22 mouse cellular contexts compared by ENCODE assay signal in genomic region chr4:65687006-65687723, GRCm38 (mm10).
A peak's percentile ranks its signal among the peaks of the same experiment; 100 is the strongest.
DNase-seq lines count a peak whose midpoint lies in the region; ATAC-seq lines count a peak whose summit lies in the region.
"Had no signal": no experiment of that assay in that cellular context is flagged by ENCODE, and none has a peak within 500 bp of the region (broad histone marks: within the 10 kb centered on the region; RNA-seq: fewer than 3 reads in every experiment).

No protein-coding gene starts in this region.

- no peak overlapping the region for H3K4me3 ChIP-seq in hindbrain, embryonic 10.5 days
- H3K4me3 ChIP-seq in hindbrain, embryonic 16.5 days (ENCODE audit: low read length), result no peak overlapping the region
- H3K4me3 ChIP-seq in hindbrain, embryonic 12.5 days, result no peak overlapping the region
- no peak overlapping the region for H3K4me3 ChIP-seq in midbrain, embryonic 12.5 days
- H3K4me3 ChIP-seq in neural tube, embryonic 14.5 days (ENCODE audit: low read depth, low read length), result no peak overlapping the region
- H3K4me3 ChIP-seq: embryonic facial prominence, embryonic 12.5 days; erythroblast, embryonic 14.5 days; heart, embryonic 13.5 days; limb, embryonic 13.5 days; liver, embryonic 13.5 days had no signal

- no peak for ATAC-seq in hindbrain, embryonic 16.5 days
- peak; percentile 66 for ATAC-seq in hindbrain, embryonic 12.5 days (ENCODE audit: low FRiP score)
- ATAC-seq in midbrain, embryonic 12.5 days (ENCODE audit: low FRiP score, low read depth), result peak; percentile 87
- ATAC-seq in neural tube, embryonic 14.5 days (ENCODE audit: low read depth), result peak; percentile 87

- H3K27ac ChIP-seq in hindbrain, embryonic 10.5 days, result peak overlapping the region; percentile 72
- H3K27ac ChIP-seq in hindbrain, embryonic 16.5 days (ENCODE audit: low read depth, low read length), result no peak overlapping the region
- H3K27ac ChIP-seq in hindbrain, embryonic 12.5 days, result peak overlapping the region; percentile 40; the same call in 1 of the 2 replicates
- peak overlapping the region; percentile 52; the same call in 1 of the 2 replicates for H3K27ac ChIP-seq in midbrain, embryonic 12.5 days (replicated peaks)
- no peak overlapping the region for H3K27ac ChIP-seq in neural tube, embryonic 14.5 days (ENCODE audit: low read depth, low read length)
- H3K27ac ChIP-seq: embryonic facial prominence, embryonic 12.5 days; heart, embryonic 13.5 days; limb, embryonic 13.5 days; liver, embryonic 13.5 days; stomach, postnatal 0 days had no signal

- no peak overlapping the region for H3K9ac ChIP-seq in hindbrain, embryonic 16.5 days (ENCODE audit: low read depth, low read length)
- no peak overlapping the region for H3K9ac ChIP-seq in hindbrain, embryonic 12.5 days
- H3K9ac ChIP-seq in midbrain, embryonic 12.5 days (replicated peaks), result no peak overlapping the region
- no peak overlapping the region for H3K9ac ChIP-seq in neural tube, embryonic 14.5 days (replicated peaks; ENCODE audit: low read depth, low read length)
- H3K9ac ChIP-seq: embryonic facial prominence, embryonic 12.5 days; heart, embryonic 13.5 days; limb, embryonic 13.5 days; liver, embryonic 13.5 days; lung, embryonic 14.5 days had no signal

- no peaks in the 10 kb centered on the region for H3K9me3 ChIP-seq in hindbrain, embryonic 10.5 days
- no peaks in the 10 kb centered on the region for H3K9me3 ChIP-seq in hindbrain, embryonic 16.5 days (ENCODE audit: control insufficient read depth, low read length)
- H3K9me3 ChIP-seq in hindbrain, embryonic 12.5 days (replicated peaks), result no peaks in the 10 kb centered on the region
- H3K9me3 ChIP-seq in midbrain, embryonic 12.5 days, result no peaks in the 10 kb centered on the region
- no peaks in the 10 kb centered on the region for H3K9me3 ChIP-seq in neural tube, embryonic 14.5 days (ENCODE audit: control insufficient read depth, low read length)
- H3K9me3 ChIP-seq: embryonic facial prominence, embryonic 12.5 days; heart, embryonic 13.5 days; limb, embryonic 13.5 days; liver, embryonic 13.5 days had no signal

- no peak overlapping the region for H3K4me2 ChIP-seq in hindbrain, embryonic 16.5 days (ENCODE audit: low read length)
- no peak overlapping the region for H3K4me2 ChIP-seq in hindbrain, embryonic 12.5 days (replicated peaks)
- H3K4me2 ChIP-seq in midbrain, embryonic 12.5 days (replicated peaks), result no peak overlapping the region
- H3K4me2 ChIP-seq in neural tube, embryonic 14.5 days (ENCODE audit: low read depth, low read length), result no peak overlapping the region
- H3K4me2 ChIP-seq: embryonic facial prominence, embryonic 12.5 days; heart, embryonic 13.5 days; limb, embryonic 13.5 days; liver, embryonic 13.5 days; lung, embryonic 14.5 days had no signal

- no peaks in the 10 kb centered on the region for H3K36me3 ChIP-seq in hindbrain, embryonic 10.5 days
- H3K36me3 ChIP-seq in hindbrain, embryonic 16.5 days (ENCODE audit: control insufficient read depth, insufficient read depth, low read length), result no peaks in the 10 kb centered on the region
- H3K36me3 ChIP-seq in hindbrain, embryonic 12.5 days, result no peaks in the 10 kb centered on the region
- no peaks in the 10 kb centered on the region for H3K36me3 ChIP-seq in midbrain, embryonic 12.5 days
- no peaks in the 10 kb centered on the region for H3K36me3 ChIP-seq in neural tube, embryonic 14.5 days (ENCODE audit: control insufficient read depth, insufficient read depth, low read length)
- H3K36me3 ChIP-seq: embryonic facial prominence, embryonic 12.5 days; heart, embryonic 13.5 days; limb, embryonic 13.5 days; liver, embryonic 13.5 days had no signal

- WGBS in hindbrain, embryonic 10.5 days, result 14% methylated on average over 1 of the region's 1 CpGs
- 17% methylated on average over 1 of the region's 1 CpGs for WGBS in hindbrain, embryonic 16.5 days
- WGBS in hindbrain, embryonic 12.5 days, result 22% methylated on average over 1 of the region's 1 CpGs
- 16% methylated on average over 1 of the region's 1 CpGs for WGBS in midbrain, embryonic 12.5 days
- 10% methylated on average over 1 of the region's 1 CpGs for WGBS in neural tube, embryonic 14.5 days

- peak; percentile 10 for DNase-seq in hindbrain, embryonic 10.5 days (ENCODE audit: low spot score)
- DNase-seq in spleen, postnatal 10 days (ENCODE audit: low spot score in 2 of 2), result no peak
- no peak for DNase-seq in cerebellum, postnatal 4 days (ENCODE audit: low spot score in 2 of 2)
- no peak for DNase-seq in lung, postnatal 14 days
- DNase-seq: cerebellum, adult 2 months; cerebellum, postnatal 36 days; gastrocnemius, postnatal 14 days; heart, adult 18-20 months; kidney, postnatal 36 days; liver, embryonic 13.5 days; lung, embryonic 14.5 days; lung, postnatal 4 days; right cerebral cortex, postnatal 4 days had no signal

- no peaks in the 10 kb centered on the region for H3K27me3 ChIP-seq in hindbrain, embryonic 10.5 days (ENCODE audit: insufficient read depth, poor library complexity, severe bottlenecking)
- H3K27me3 ChIP-seq in hindbrain, embryonic 16.5 days (replicated peaks; ENCODE audit: control insufficient read depth, insufficient read depth, low read length), result no peaks in the 10 kb centered on the region
- no peaks in the 10 kb centered on the region for H3K27me3 ChIP-seq in hindbrain, embryonic 12.5 days
- H3K27me3 ChIP-seq in midbrain, embryonic 12.5 days, result no peaks in the 10 kb centered on the region
- no peaks in the 10 kb centered on the region for H3K27me3 ChIP-seq in neural tube, embryonic 14.5 days (ENCODE audit: control insufficient read depth, insufficient read depth, low read length)
- H3K27me3 ChIP-seq: embryonic facial prominence, embryonic 12.5 days; heart, embryonic 13.5 days; limb, embryonic 13.5 days; liver, embryonic 13.5 days had no signal

- peaks cover 13% of the 10 kb centered on the region for H3K4me1 ChIP-seq in hindbrain, embryonic 10.5 days (replicated peaks)
- no peaks in the 10 kb centered on the region; the same call in 1 of the 2 replicates for H3K4me1 ChIP-seq in hindbrain, embryonic 16.5 days (ENCODE audit: control insufficient read depth, insufficient read depth, low read depth, low read length)
- peaks cover 14% of the 10 kb centered on the region for H3K4me1 ChIP-seq in hindbrain, embryonic 12.5 days
- H3K4me1 ChIP-seq in midbrain, embryonic 12.5 days, result peaks cover 22% of the 10 kb centered on the region
- no peaks in the 10 kb centered on the region for H3K4me1 ChIP-seq in neural tube, embryonic 14.5 days (ENCODE audit: control insufficient read depth, insufficient read depth, low read length)
- H3K4me1 ChIP-seq: embryonic facial prominence, embryonic 12.5 days; heart, embryonic 13.5 days; limb, embryonic 13.5 days; liver, embryonic 13.5 days had no signal

Comparison
In these comparisons a context has a peak if more than half of its experiments do, and no peak if none do; other contexts are left out.
1. H3K27ac ChIP-seq: peak in hindbrain, embryonic 10.5 days (single experiment), hindbrain, embryonic 12.5 days (single experiment) and midbrain, embryonic 12.5 days (single experiment); none in hindbrain, embryonic 16.5 days (single experiment) and neural tube, embryonic 14.5 days (single experiment).